Mouse (Mus musculus) embryonic fibroblast, embryonic 13.5 days (primary cell): ENCODE measurements around the gene Lce1d.

Experiments used
- CTCF ChIP-seq: IDR thresholded peaks from 2 replicates; pipeline ENCODE4 v1.5.1; 2011; ENCODE audit warnings: mild to moderate bottlenecking, control low read depth, low read length, moderate library complexity, borderline replicate concordance; ENCODE audit not compliant: insufficient read depth
- POLR2A ChIP-seq: IDR thresholded peaks from 2 replicates; pipeline ENCODE4 v1.6.1; 2011; ENCODE audit warnings: low read depth, mild to moderate bottlenecking, control low read depth, low read length, moderate library complexity

DNA sequence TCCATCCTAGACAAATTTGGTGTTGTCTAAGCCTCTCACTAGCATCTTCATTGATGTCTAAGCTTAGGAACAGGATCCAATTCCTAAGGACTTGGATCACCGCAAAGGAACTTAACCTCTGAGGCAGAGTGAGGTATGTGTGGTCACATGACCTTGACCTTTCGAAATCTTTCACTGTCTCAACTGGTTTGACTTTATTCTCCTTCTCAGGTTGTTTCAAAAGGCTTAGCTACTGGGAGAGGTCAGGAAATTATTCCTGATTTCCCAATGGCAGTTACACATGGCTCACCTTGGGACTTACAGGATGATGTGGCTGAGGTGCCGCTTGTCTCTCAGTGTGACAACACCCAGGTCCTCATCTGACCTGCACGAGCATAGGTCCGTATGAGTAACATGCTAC, 35.6 kb upstream of the Lce1d start:
- TF ChIP-seq POLR2A (no peak), CTCF (no peak)
